Mouse (Mus musculus) thymus, adult 2 months (tissue): ENCODE results near the gene Krt9.

Experiments
- CTCF ChIP-seq: fragments of 200-500 bp; IDR thresholded peaks from 2 replicates; pipeline ENCODE4 v1.5.1; 2012; ENCODE audit warnings: mild to moderate bottlenecking, control low read depth, low read length, moderate library complexity, borderline replicate concordance; ENCODE audit not compliant: control insufficient read depth, poor library complexity, insufficient read depth; ENCODE audit errors: extremely low read depth
- POLR2A ChIP-seq: fragments of 200-500 bp; IDR thresholded peaks from 2 replicates; pipeline ENCODE4 v1.6.1; 2012; ENCODE audit warnings: mild to moderate bottlenecking, low read length, control low read depth, moderate library complexity; ENCODE audit not compliant: control insufficient read depth, poor library complexity, insufficient read depth; ENCODE audit errors: extremely low read depth

GRCm38 (mm10) chr11:100145858-100146560 lies 47.0 kb downstream of the Krt9 start:
- no peak for TF ChIP-seq CTCF
- TF ChIP-seq POLR2A, result no peak
